32 mouse cellular contexts compared by ENCODE assay signal in the genomic region with DNA sequence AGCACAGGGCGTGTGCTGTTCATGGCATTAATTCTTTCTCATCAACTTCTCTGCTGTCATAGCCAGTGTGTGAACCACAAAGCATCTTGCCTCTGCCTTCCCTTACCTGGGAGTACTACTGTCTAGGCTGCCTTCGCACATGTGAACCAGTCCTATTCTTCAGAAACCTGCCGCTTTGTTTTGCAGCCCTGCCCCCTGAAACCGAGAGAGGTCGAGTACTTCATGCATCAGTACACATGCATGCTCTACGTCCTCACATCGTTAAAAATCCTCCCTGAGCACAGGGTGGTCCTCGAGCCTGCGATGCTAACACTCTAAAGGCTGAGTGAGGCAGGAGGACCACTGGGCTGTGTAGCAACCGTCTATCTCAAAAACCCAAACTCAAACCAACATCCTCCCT. TPM values are rescaled to one million over a fixed set of nuclear protein-coding genes. Genes with fewer than 3 reads are reported as not detected.
DNase-seq lines count a peak whose midpoint lies in the region; ATAC-seq and TF ChIP-seq lines count a peak whose summit lies in the region.
"Had no signal": no experiment of that assay in that cellular context is flagged by ENCODE, and none has a peak within 500 bp of the region (broad histone marks: within the 10 kb centered on the region; RNA-seq: fewer than 3 reads in every experiment).

No protein-coding gene starts in this region.

- no peak for TF ChIP-seq CTCF in lung, embryonic 14.5 days (IDR thresholded peaks at IDR 0.05; ENCODE audit: low read depth)

- H3K9me3 ChIP-seq in hindbrain, embryonic 12.5 days (replicated peaks): no peaks in the 10 kb centered on the region
- no peaks in the 10 kb centered on the region for H3K9me3 ChIP-seq in hindbrain, embryonic 11.5 days (ENCODE audit: control insufficient read depth, low read length)
- no peaks in the 10 kb centered on the region for H3K9me3 ChIP-seq in lung, embryonic 14.5 days (ENCODE audit: low read depth, low read length)
- H3K9me3 ChIP-seq: embryonic facial prominence, embryonic 12.5 days; forebrain, embryonic 10.5 days; heart, embryonic 13.5 days; liver, embryonic 12.5 days; megakaryocyte, embryonic 14.5 days; midbrain, embryonic 12.5 days; neural tube, embryonic 15.5 days had no signal

- H3K27ac ChIP-seq in hindbrain, embryonic 12.5 days: no peak overlapping the region
- no peak overlapping the region for H3K27ac ChIP-seq in hindbrain, embryonic 11.5 days (ENCODE audit: low read depth, low read length)
- H3K27ac ChIP-seq in lung, embryonic 14.5 days (ENCODE audit: low read depth): no peak overlapping the region
- H3K27ac ChIP-seq: embryonic facial prominence, embryonic 12.5 days; forebrain, embryonic 10.5 days; heart, adult 2 months; heart, embryonic 13.5 days; kidney, postnatal 0 days; liver, embryonic 12.5 days; midbrain, embryonic 12.5 days; neural tube, embryonic 15.5 days had no signal

- DNase-seq in hindbrain, embryonic 11.5 days (ENCODE audit: low spot score): no peak
- DNase-seq in lung, embryonic 14.5 days: no peak
- no peak for DNase-seq in lung, postnatal 14 days
- peak; percentile 30 for DNase-seq in A20 (ENCODE audit: low read depth, low spot score)
- DNase-seq in heart, adult 9 months (ENCODE audit: low spot score in 2 of 2): no peak
- DNase-seq: kidney, adult 11 months; layer of hippocampus, postnatal 36 days; liver, postnatal 0 days; spleen, adult 18-20 months; thymus, adult 2 months; thymus, postnatal 36 days had no signal

- peak; percentile 26; the same call in 1 of the 2 replicates for ATAC-seq in hindbrain, embryonic 12.5 days (ENCODE audit: low FRiP score)
- no peak for ATAC-seq in hindbrain, embryonic 11.5 days (ENCODE audit: low FRiP score)
- ATAC-seq in lung, embryonic 14.5 days (ENCODE audit: insufficient read depth): peak; percentile 60; the same call in 1 of the 2 replicates
- peak; percentile 11; the same call in 1 of the 2 replicates for ATAC-seq in monocyte, adult 5-6 weeks (replicated peaks; ENCODE audit: insufficient number of reproducible peaks, low FRiP score, low TSS enrichment, poor library complexity, severe bottlenecking)
- ATAC-seq: inflammation-experienced regulatory T-cells, adult 6 months; liver, embryonic 12.5 days had no signal

- H3K9ac ChIP-seq in hindbrain, embryonic 12.5 days: no peak overlapping the region
- no peak overlapping the region for H3K9ac ChIP-seq in hindbrain, embryonic 11.5 days (ENCODE audit: low read depth, low read length)
- H3K9ac ChIP-seq in lung, embryonic 14.5 days: no peak overlapping the region
- H3K9ac ChIP-seq: embryonic facial prominence, embryonic 12.5 days; forebrain, postnatal 0 days; heart, embryonic 13.5 days; liver, embryonic 12.5 days; liver, postnatal 0 days; midbrain, embryonic 12.5 days; neural tube, embryonic 15.5 days had no signal

- no peak overlapping the region for H3K4me3 ChIP-seq in hindbrain, embryonic 12.5 days
- H3K4me3 ChIP-seq in hindbrain, embryonic 11.5 days (ENCODE audit: low read depth, low read length): no peak overlapping the region
- no peak overlapping the region for H3K4me3 ChIP-seq in lung, embryonic 14.5 days (ENCODE audit: low read depth, low read length)
- H3K4me3 ChIP-seq: embryonic facial prominence, embryonic 12.5 days; forebrain, embryonic 10.5 days; heart, adult 2 months; heart, embryonic 13.5 days; liver, embryonic 12.5 days; megakaryocyte, embryonic 14.5 days; midbrain, embryonic 12.5 days; neural tube, embryonic 15.5 days had no signal

- H3K4me2 ChIP-seq in hindbrain, embryonic 12.5 days (replicated peaks): no peak overlapping the region
- no peak overlapping the region for H3K4me2 ChIP-seq in hindbrain, embryonic 11.5 days (replicated peaks; ENCODE audit: low read depth, low read length)
- no peak overlapping the region for H3K4me2 ChIP-seq in lung, embryonic 14.5 days
- H3K4me2 ChIP-seq: embryonic facial prominence, embryonic 12.5 days; heart, embryonic 13.5 days; liver, embryonic 12.5 days; midbrain, embryonic 12.5 days; neural tube, embryonic 15.5 days had no signal

- H3K36me3 ChIP-seq in hindbrain, embryonic 12.5 days: no peaks in the 10 kb centered on the region
- no peaks in the 10 kb centered on the region for H3K36me3 ChIP-seq in hindbrain, embryonic 11.5 days (ENCODE audit: control insufficient read depth, insufficient read depth, low read length)
- no peaks in the 10 kb centered on the region for H3K36me3 ChIP-seq in lung, embryonic 14.5 days (ENCODE audit: insufficient read depth)
- H3K36me3 ChIP-seq: embryonic facial prominence, embryonic 12.5 days; forebrain, embryonic 10.5 days; heart, embryonic 13.5 days; liver, embryonic 12.5 days; midbrain, embryonic 12.5 days; neural tube, embryonic 15.5 days had no signal

- no peaks in the 10 kb centered on the region for H3K27me3 ChIP-seq in hindbrain, embryonic 12.5 days
- no peaks in the 10 kb centered on the region for H3K27me3 ChIP-seq in hindbrain, embryonic 11.5 days (ENCODE audit: control insufficient read depth, insufficient read depth, low read length)
- H3K27me3 ChIP-seq in lung, embryonic 14.5 days (ENCODE audit: insufficient read depth, low read length): no peaks in the 10 kb centered on the region
- H3K27me3 ChIP-seq: embryonic facial prominence, embryonic 12.5 days; heart, embryonic 13.5 days; liver, embryonic 12.5 days; midbrain, embryonic 12.5 days; neural tube, embryonic 15.5 days had no signal

- peaks cover 7% of the 10 kb centered on the region for H3K4me1 ChIP-seq in hindbrain, embryonic 12.5 days
- H3K4me1 ChIP-seq in hindbrain, embryonic 11.5 days (replicated peaks; ENCODE audit: control insufficient read depth, insufficient read depth, low read length): no peaks in the 10 kb centered on the region
- H3K4me1 ChIP-seq in lung, embryonic 14.5 days (ENCODE audit: insufficient read depth): no peaks in the 10 kb centered on the region
- H3K4me1 ChIP-seq: embryonic facial prominence, embryonic 12.5 days; heart, embryonic 13.5 days; liver, embryonic 12.5 days; midbrain, embryonic 12.5 days had no signal

- WGBS in hindbrain, embryonic 12.5 days: 55% methylated on average over 10 of the region's 10 CpGs
- 63% methylated on average over 10 of the region's 10 CpGs for WGBS in hindbrain, embryonic 11.5 days
- whole genome bisulfite sequencing in lung, embryonic 14.5 days: 53% methylated on average over 10 of the region's 10 CpGs

RNA-seq across cellular contexts. Expression of gene Ccl9, which starts 21.4 kb away (rescaled TPM):
- 1.3 and 1.7 TPM in 2 replicates for polyA plus RNA-seq in hindbrain, embryonic 12.5 days (2016; fragmentation: Nextera tagmentation; extraction: Ambion mirVana)
- 2.1 and 3.1 TPM in 2 replicates for polyA plus RNA-seq in hindbrain, embryonic 11.5 days (2014; fragmentation: Nextera tagmentation; extraction: Ambion mirVana)
- 2.8 and 7.0 TPM in 2 replicates for polyA plus RNA-seq in lung, embryonic 14.5 days (2014; fragmentation: Nextera tagmentation; extraction: Ambion mirVana)
- total RNA-seq in monocyte, adult 5-6 weeks (2017): 98.1 to 442 TPM (median 354 TPM) in 3 replicates
- polyA plus RNA-seq: CD4-positive, CD25-positive, alpha-beta regulatory T cell, adult 4 months; inflammation-experienced regulatory T-cells, adult 6 months had no signal

RNA-seq across cellular contexts. Expression of gene Ccl5, which starts 26.8 kb away (rescaled TPM):
- not detected in 2 replicates for polyA plus RNA-seq in hindbrain, embryonic 12.5 days (2016; fragmentation: Nextera tagmentation; extraction: Ambion mirVana)
- 0.42 TPM in 1 of 2 replicates, not detected in the other for polyA plus RNA-seq in hindbrain, embryonic 11.5 days (2014; fragmentation: Nextera tagmentation; extraction: Ambion mirVana)
- 0.64 TPM in 1 of 2 replicates, not detected in the other for polyA plus RNA-seq in lung, embryonic 14.5 days (2014; fragmentation: Nextera tagmentation; extraction: Ambion mirVana)
- total RNA-seq in monocyte, adult 5-6 weeks (2017): 781 to 2,479 TPM (median 803 TPM) in 3 replicates
- total RNA-seq: forebrain, postnatal 0 days; gastrocnemius, adult 8-10 months; gastrocnemius, postnatal 4 days; heart, postnatal 10 days; layer of hippocampus, postnatal 36 days; left cerebral cortex, postnatal 4 days had no signal
- polyA plus RNA-seq: midbrain, embryonic 12.5 days; neural tube, embryonic 15.5 days had no signal

RNA-seq across cellular contexts. Expression of gene Heatr9, which starts 35.1 kb away (rescaled TPM):
- polyA plus RNA-seq in hindbrain, embryonic 12.5 days (2016; fragmentation: Nextera tagmentation; extraction: Ambion mirVana): not detected in 2 replicates
- polyA plus RNA-seq in hindbrain, embryonic 11.5 days (2014; fragmentation: Nextera tagmentation; extraction: Ambion mirVana): not detected in 2 replicates
- polyA plus RNA-seq in lung, embryonic 14.5 days (2014; fragmentation: Nextera tagmentation; extraction: Ambion mirVana): 0.09 TPM in 1 of 2 replicates, not detected in the other
- 7.9 to 25.0 TPM (median 9.1 TPM) in 3 replicates for total RNA-seq in monocyte, adult 5-6 weeks (2017)
- total RNA-seq: adrenal gland, postnatal 10 days; forebrain, postnatal 0 days; gastrocnemius, adult 8-10 months; gastrocnemius, postnatal 4 days; heart, adult 2 months; heart, postnatal 10 days; hematopoietic stem cell, adult 5-6 weeks; layer of hippocampus, postnatal 36 days; left cerebral cortex, postnatal 4 days had no signal
- polyA plus RNA-seq: embryonic facial prominence, embryonic 12.5 days; forebrain, embryonic 10.5 days; forebrain, postnatal 0 days; heart, adult 2 months; heart, embryonic 13.5 days; kidney, postnatal 0 days; limb, embryonic 14.5 days; liver, embryonic 12.5 days; liver, postnatal 0 days; midbrain, embryonic 12.5 days; neural tube, embryonic 15.5 days had no signal

RNA-seq across cellular contexts. Expression of gene Ccl6, which starts 35.8 kb away (rescaled TPM):
- polyA plus RNA-seq in hindbrain, embryonic 12.5 days (2016; fragmentation: Nextera tagmentation; extraction: Ambion mirVana): 0.81 and 1.8 TPM in 2 replicates
- 0.98 and 1.3 TPM in 2 replicates for polyA plus RNA-seq in hindbrain, embryonic 11.5 days (2014; fragmentation: Nextera tagmentation; extraction: Ambion mirVana)
- polyA plus RNA-seq in lung, embryonic 14.5 days (2014; fragmentation: Nextera tagmentation; extraction: Ambion mirVana): 4.8 and 7.2 TPM in 2 replicates
- 235 to 1,319 TPM (median 1,123 TPM) in 3 replicates for total RNA-seq in monocyte, adult 5-6 weeks (2017)
- polyA plus RNA-seq: CD4-positive, CD25-positive, alpha-beta regulatory T cell, adult 4 months had no signal
